Mouse (Mus musculus): ENCODE measurements around the gene Tpte. TPM values are rescaled to one million over a fixed set of nuclear protein-coding genes. Genes with fewer than 3 reads are reported as not detected.

Gene Tpte
- polyA plus RNA-seq (2015; fragmentation: Nextera tagmentation; extraction: Ambion mirVana), result not detected in 2 replicates

GRCm38 (mm10) chr8:22282999-22283491 lies at the start of gene Tpte:
TSS of gene Tpte (plus strand) at chr8:22283441.
- 68% methylated on average over 2 of the region's 2 CpGs for WGBS

GRCm38 (mm10) chr8:22242986-22243385 lies 40.3 kb upstream of the Tpte start:
- no peaks in the 10 kb centered on the region for H3K36me3 ChIP-seq
- no peak overlapping the region for H3K4me2 ChIP-seq
- 93% methylated on average over 9 of the region's 9 CpGs for WGBS
- H3K4me3 ChIP-seq, result no peak overlapping the region
- H3K27ac ChIP-seq (replicated peaks), result no peak overlapping the region
- H3K27me3 ChIP-seq, result no peaks in the 10 kb centered on the region
- no peaks in the 10 kb centered on the region for H3K9me3 ChIP-seq
- H3K4me1 ChIP-seq (replicated peaks), result no peaks in the 10 kb centered on the region
- H3K9ac ChIP-seq, result no peak overlapping the region
- no peak for ATAC-seq (ENCODE audit: low FRiP score, low read depth)

More at GRCm38 (mm10) chr8:22282999-22283491, at the start of gene Tpte:
- Histone ChIP-seq H3K4me3 (no peak within 1 kb of the TSS), H3K9ac (no peak within 1 kb of the TSS), H3K27me3 (no peaks in the 10 kb centered on the region), H3K4me2 (no peak within 1 kb of the TSS), H3K36me3 (no peaks in the 10 kb centered on the region), H3K27ac (replicated peaks) (no peak within 1 kb of the TSS), H3K9me3 (no peaks in the 10 kb centered on the region), H3K4me1 (replicated peaks) (no peaks in the 10 kb centered on the region)
- ATAC-seq (ENCODE audit: low FRiP score, low read depth), result no peak

GRCm38 (mm10) chr8:22245663-22246062 lies 37.6 kb upstream of the Tpte start:
- Histone ChIP-seq H3K27ac (replicated peaks) (no peak overlapping the region), H3K27me3 (no peaks in the 10 kb centered on the region), H3K4me2 (no peak overlapping the region), H3K9me3 (no peaks in the 10 kb centered on the region), H3K9ac (no peak overlapping the region), H3K4me3 (no peak overlapping the region), H3K36me3 (no peaks in the 10 kb centered on the region), H3K4me1 (replicated peaks) (no peaks in the 10 kb centered on the region)
- ATAC-seq (ENCODE audit: low FRiP score, low read depth), result no peak
- 72% methylated on average over 1 of the region's 1 CpGs for WGBS

DNA sequence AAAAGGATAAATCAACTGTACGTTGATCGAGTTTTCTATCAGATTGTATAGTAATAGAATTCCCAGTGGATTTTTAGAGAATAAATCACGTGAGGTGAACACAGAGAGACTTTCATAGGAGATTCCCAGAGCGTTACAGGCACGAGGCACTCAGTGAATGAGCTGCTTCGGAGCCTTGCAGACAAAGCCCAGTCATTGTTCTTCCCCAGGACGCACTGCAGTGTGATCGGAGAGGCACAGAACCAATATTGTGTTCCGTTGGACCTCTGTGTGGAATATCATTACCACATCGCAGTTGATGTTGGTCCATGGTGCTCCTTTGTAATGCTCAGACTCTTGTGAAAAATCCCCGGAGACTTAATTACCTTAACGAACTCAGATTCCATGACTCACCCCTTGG lies 35.3 kb upstream of the Tpte start:
- no peaks in the 10 kb centered on the region for H3K4me1 ChIP-seq (replicated peaks)
- WGBS, result 68% methylated on average over 12 of the region's 12 CpGs

GRCm38 (mm10) chr8:22249080-22249479 lies 34.2 kb upstream of the Tpte start:
- no peak overlapping the region for H3K4me2 ChIP-seq
- 85% methylated on average over 9 of the region's 9 CpGs for WGBS
- no peak overlapping the region for H3K9ac ChIP-seq
- ATAC-seq (ENCODE audit: low FRiP score, low read depth), result no peak
- H3K27ac ChIP-seq (replicated peaks), result no peak overlapping the region
- H3K27me3 ChIP-seq, result no peaks in the 10 kb centered on the region
- H3K36me3 ChIP-seq, result no peaks in the 10 kb centered on the region
- no peak overlapping the region for H3K4me3 ChIP-seq
- no peaks in the 10 kb centered on the region for H3K9me3 ChIP-seq
- no peaks in the 10 kb centered on the region for H3K4me1 ChIP-seq (replicated peaks)

More for the DNA sequence above, 35.3 kb upstream of the Tpte start:
- Histone ChIP-seq H3K9ac (no peak overlapping the region), H3K27ac (replicated peaks) (no peak overlapping the region), H3K27me3 (no peaks in the 10 kb centered on the region), H3K4me3 (no peak overlapping the region), H3K9me3 (no peaks in the 10 kb centered on the region), H3K36me3 (no peaks in the 10 kb centered on the region), H3K4me2 (no peak overlapping the region)
- ATAC-seq (ENCODE audit: low FRiP score, low read depth), result no peak

DNA sequence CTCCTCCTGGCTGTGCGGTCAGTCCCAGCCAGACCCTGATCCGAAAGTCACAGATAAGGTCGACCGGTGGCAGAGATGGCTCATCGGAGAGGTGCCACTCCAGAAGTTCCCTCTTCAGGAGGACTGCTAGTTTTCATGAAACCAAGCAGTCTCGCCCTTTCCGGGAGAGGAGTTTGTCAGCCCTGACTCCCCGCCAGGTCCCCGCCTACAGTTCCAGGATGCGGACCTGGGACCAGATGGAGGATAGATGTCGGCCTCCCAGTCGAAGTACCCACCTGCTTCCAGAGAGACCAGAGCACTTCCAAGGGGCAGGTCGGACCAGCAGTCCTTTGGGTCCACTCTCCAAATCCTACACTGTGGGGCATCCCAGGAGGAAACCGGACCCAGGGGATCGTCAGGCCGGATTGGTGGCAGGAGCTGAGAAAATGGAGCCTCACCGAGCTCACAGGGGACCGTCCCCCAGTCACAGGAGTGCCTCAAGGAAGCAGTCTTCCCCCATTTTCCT lies 24.2 kb upstream of the Tpte start:
- WGBS, result 86% methylated on average over 18 of the region's 18 CpGs
- H3K36me3 ChIP-seq, result peaks cover 7% of the 10 kb centered on the region; the same call in 1 of the 2 replicates

GRCm38 (mm10) chr8:22259531-22259930 lies 23.7 kb upstream of the Tpte start:
- ATAC-seq (ENCODE audit: low FRiP score, low read depth), result no peak
- no peak overlapping the region for H3K4me3 ChIP-seq
- no peaks in the 10 kb centered on the region for H3K4me1 ChIP-seq (replicated peaks)
- H3K9me3 ChIP-seq, result no peaks in the 10 kb centered on the region
- H3K9ac ChIP-seq, result no peak overlapping the region
- no peaks in the 10 kb centered on the region for H3K27me3 ChIP-seq
- no peak overlapping the region for H3K4me2 ChIP-seq
- 64% methylated on average over 12 of the region's 12 CpGs for WGBS
- peaks cover 7% of the 10 kb centered on the region; the same call in 1 of the 2 replicates for H3K36me3 ChIP-seq
- no peak overlapping the region for H3K27ac ChIP-seq (replicated peaks)

More for the DNA sequence above, 24.2 kb upstream of the Tpte start:
- H3K4me2 ChIP-seq, result no peak overlapping the region
- H3K27ac ChIP-seq (replicated peaks), result no peak overlapping the region
- H3K9me3 ChIP-seq, result no peaks in the 10 kb centered on the region
- no peaks in the 10 kb centered on the region for H3K4me1 ChIP-seq (replicated peaks)
- no peaks in the 10 kb centered on the region for H3K27me3 ChIP-seq
- H3K9ac ChIP-seq, result no peak overlapping the region
- H3K4me3 ChIP-seq, result no peak overlapping the region
- ATAC-seq (ENCODE audit: low FRiP score, low read depth), result no peak

DNA sequence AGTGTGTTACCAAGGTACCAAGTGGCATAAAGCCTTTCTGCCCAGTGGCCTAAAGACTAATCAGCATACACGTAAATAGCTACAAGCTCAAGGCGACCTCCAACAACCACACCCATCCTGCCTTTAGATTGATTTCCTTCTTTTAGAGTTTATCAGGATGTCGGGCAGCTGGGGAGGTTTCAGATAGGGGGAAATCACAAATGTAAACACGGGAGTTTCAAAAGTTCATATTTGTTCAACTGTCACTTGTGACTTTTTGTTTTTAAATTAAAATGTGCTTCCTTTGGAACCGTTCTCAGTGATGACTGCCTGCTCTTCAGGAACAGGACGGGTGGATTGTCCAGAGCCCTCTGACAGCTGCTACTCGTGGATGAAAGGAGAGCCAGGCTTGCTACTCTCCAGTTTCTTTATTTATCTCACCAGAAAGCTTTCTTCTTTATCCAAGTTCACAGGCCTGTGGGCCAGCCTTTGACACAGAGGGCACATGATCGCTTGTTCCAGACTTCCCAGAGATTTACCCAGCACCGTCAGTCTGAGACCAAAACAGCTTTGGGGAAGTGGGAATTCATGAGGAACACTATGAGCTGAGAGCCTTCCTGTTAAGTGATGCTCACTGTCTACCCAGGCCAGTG lies 23.0 kb upstream of the Tpte start:
- ATAC-seq (ENCODE audit: low FRiP score, low read depth), result no peak
- WGBS, result 59% methylated on average over 9 of the region's 9 CpGs

DNA sequence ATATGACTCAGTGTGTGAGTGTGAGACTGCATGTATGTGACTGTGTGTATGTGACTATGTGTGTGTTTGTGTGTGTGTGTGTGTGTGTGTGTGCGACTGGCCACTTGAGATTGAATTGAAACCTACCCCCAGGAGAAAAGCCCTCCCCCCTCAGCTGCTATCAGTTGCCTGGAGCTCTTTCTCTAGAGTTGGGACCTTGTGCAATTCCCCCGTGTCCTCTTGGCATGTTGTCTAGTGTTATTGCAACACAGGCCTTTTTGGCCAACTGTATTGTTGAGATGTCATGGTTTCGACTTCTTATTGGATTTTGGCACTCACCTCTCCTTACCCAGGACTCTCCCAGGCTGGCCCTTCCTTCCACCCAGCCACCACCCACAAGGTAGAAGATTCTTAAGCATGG lies 21.0 kb upstream of the Tpte start:
- Histone ChIP-seq H3K4me1 (replicated peaks) (no peaks in the 10 kb centered on the region), H3K4me3 (no peak overlapping the region), H3K36me3 (peaks cover 7% of the 10 kb centered on the region; the same call in 1 of the 2 replicates), H3K9ac (no peak overlapping the region), H3K27me3 (no peaks in the 10 kb centered on the region), H3K4me2 (no peak overlapping the region), H3K9me3 (no peaks in the 10 kb centered on the region), H3K27ac (replicated peaks) (no peak overlapping the region)
- ATAC-seq (ENCODE audit: low FRiP score, low read depth), result no peak
- 94% methylated on average over 3 of the region's 3 CpGs for WGBS

More for the DNA sequence above, 23.0 kb upstream of the Tpte start:
- H3K36me3 ChIP-seq, result peaks cover 7% of the 10 kb centered on the region; the same call in 1 of the 2 replicates
- H3K27ac ChIP-seq (replicated peaks), result no peak overlapping the region
- H3K4me1 ChIP-seq (replicated peaks), result no peaks in the 10 kb centered on the region
- H3K4me3 ChIP-seq, result no peak overlapping the region
- H3K4me2 ChIP-seq, result no peak overlapping the region
- no peaks in the 10 kb centered on the region for H3K9me3 ChIP-seq
- H3K27me3 ChIP-seq, result no peaks in the 10 kb centered on the region
- H3K9ac ChIP-seq, result no peak overlapping the region

GRCm38 (mm10) chr8:22264292-22264691 lies 18.9 kb upstream of the Tpte start:
- Histone ChIP-seq H3K4me3 (no peak overlapping the region), H3K27me3 (no peaks in the 10 kb centered on the region), H3K4me1 (replicated peaks) (no peaks in the 10 kb centered on the region), H3K36me3 (no peaks in the 10 kb centered on the region), H3K9me3 (no peaks in the 10 kb centered on the region), H3K27ac (replicated peaks) (no peak overlapping the region), H3K4me2 (no peak overlapping the region), H3K9ac (no peak overlapping the region)
- WGBS, result 89% methylated on average over 6 of the region's 6 CpGs
- ATAC-seq (ENCODE audit: low FRiP score, low read depth), result no peak

- H3K36me3 ChIP-seq, result no peaks in the 10 kb centered on the region
- no peak overlapping the region for H3K9ac ChIP-seq
- 78% methylated on average over 6 of the region's 6 CpGs for WGBS
- H3K27me3 ChIP-seq, result no peaks in the 10 kb centered on the region
- H3K27ac ChIP-seq (replicated peaks), result no peak overlapping the region
- H3K4me3 ChIP-seq, result no peak overlapping the region
- no peak for ATAC-seq (ENCODE audit: low FRiP score, low read depth)
- H3K4me2 ChIP-seq, result no peak overlapping the region
- no peaks in the 10 kb centered on the region for H3K4me1 ChIP-seq (replicated peaks)
- no peaks in the 10 kb centered on the region for H3K9me3 ChIP-seq
Measured at GRCm38 (mm10) chr8:22264787-22265186, 18.5 kb upstream of the Tpte start.

- no peak overlapping the region for H3K9ac ChIP-seq
- no peak overlapping the region for H3K27ac ChIP-seq (replicated peaks)
- no peak overlapping the region for H3K4me2 ChIP-seq
- H3K27me3 ChIP-seq, result no peaks in the 10 kb centered on the region
- no peaks in the 10 kb centered on the region for H3K9me3 ChIP-seq
- no peaks in the 10 kb centered on the region for H3K36me3 ChIP-seq
- ATAC-seq (ENCODE audit: low FRiP score, low read depth), result no peak
- no peaks in the 10 kb centered on the region for H3K4me1 ChIP-seq (replicated peaks)
- H3K4me3 ChIP-seq, result no peak overlapping the region
- 92% methylated on average over 1 of the region's 1 CpGs for WGBS
Measured at GRCm38 (mm10) chr8:22265194-22265593, 18.0 kb upstream of the Tpte start.

Measured in hindbrain, embryonic 15.5 days (tissue).